Mouse (Mus musculus): ENCODE measurements around the gene AI854703.

- TF ChIP-seq CTCF (IDR thresholded peaks at IDR 0.05; ENCODE audit: low read depth, low read length) (no peak), TAL1 (conservative IDR thresholded peaks at IDR 0.05; ENCODE audit: low read depth, low read length) (no peak), GATA1 (IDR thresholded peaks at IDR 0.05; ENCODE audit: borderline replicate concordance, low read length) (no peak), POLR2AphosphoS5 (IDR thresholded peaks at IDR 0.05; ENCODE audit: insufficient replicate concordance, low read depth, low read length) (no peak)
Measured at GRCm38 (mm10) chr6:48658721-48659120, 32.2 kb downstream of the AI854703 start.
